Mouse (Mus musculus) c-Kit-negative CD71-positive TER-119-positive erythroid progenitor cells, embryonic 14.5 days (primary cell): ENCODE data around the gene Nrxn1.

Source experiments
- DNase-seq: peaks from one replicate; pipeline ENCODE4 v3.0.0-alpha.2; 2013; ENCODE audit warnings: low read depth, low spot score

The Nrxn1 gene

DNA sequence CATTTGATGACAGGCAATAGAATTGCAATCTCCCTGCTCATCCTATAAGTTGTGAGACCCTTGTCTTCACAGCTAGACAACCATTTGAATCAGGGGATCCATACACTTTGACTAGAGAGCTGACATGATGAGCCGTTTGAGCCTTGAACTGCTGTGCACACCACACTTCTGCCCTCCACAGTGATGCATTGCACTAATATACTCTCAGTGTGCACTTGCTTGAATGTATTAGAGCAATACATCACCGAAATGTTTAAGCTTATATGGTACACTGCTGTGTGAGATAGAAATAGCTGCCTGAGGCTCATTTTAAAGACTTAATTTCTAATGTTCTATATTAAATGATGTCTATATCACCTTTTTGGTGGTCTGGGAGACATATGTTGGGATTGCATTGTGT lies 430.6 kb downstream of the Nrxn1 start:
- no peak for DNase-seq

DNA sequence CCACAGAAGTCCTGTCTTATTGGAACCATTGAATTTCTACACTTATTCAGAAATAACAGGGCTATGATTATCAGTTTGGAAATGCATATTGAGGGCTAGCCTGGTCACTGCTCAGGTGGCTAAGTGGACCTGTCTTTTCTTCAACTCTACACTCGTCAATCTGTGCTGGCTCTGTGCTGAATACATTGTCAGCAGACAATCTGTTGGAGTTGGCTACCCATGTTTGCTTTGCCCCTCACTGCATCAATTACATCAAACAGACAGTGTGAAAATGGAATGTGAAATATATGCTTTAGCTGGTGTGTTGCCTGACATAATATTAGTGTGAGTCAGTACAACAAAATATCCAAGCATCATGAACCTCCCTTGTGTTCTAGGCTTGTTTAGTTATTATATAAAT lies 438.4 kb downstream of the Nrxn1 start:
- DNase-seq: no peak

DNA sequence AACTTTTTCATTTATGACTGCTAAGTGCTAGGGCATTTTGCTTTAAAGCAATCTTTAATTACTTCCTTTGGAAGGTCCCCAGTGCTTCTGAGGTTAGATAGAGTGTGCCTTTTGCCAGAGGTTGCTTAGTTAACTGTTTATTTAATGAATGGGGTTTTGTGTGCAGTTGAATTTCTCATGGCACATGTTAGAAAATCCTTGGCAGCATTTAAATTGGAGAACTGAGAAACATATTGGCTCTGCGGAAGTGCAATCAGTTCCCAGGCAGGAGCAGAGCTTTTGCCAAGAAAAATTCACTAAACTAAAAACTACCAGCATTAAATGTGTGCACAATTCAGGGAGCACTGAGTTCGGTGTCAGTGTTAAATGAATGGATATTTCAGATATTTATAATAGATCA lies 439.5 kb downstream of the Nrxn1 start:
- no peak for DNase-seq

DNA sequence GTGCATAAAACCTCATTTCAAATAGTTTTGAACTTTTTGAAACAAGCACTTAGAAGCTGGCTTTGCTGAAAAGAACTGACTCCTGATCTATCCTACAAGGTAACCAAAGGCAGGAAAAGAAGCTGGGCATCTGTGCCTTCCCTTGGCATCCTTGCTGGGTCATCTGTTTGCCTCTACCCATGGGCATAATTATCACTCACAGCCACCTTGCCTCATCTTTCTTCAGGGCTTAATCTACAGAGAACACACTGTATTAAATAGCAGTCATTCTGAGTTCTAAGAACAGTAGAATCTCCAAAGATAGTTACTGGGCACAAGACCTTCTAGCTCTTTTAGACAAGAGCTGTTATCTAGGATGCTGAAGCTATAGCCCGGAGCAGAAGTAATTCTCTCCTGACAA lies 442.6 kb downstream of the Nrxn1 start:
- no peak for DNase-seq

DNA sequence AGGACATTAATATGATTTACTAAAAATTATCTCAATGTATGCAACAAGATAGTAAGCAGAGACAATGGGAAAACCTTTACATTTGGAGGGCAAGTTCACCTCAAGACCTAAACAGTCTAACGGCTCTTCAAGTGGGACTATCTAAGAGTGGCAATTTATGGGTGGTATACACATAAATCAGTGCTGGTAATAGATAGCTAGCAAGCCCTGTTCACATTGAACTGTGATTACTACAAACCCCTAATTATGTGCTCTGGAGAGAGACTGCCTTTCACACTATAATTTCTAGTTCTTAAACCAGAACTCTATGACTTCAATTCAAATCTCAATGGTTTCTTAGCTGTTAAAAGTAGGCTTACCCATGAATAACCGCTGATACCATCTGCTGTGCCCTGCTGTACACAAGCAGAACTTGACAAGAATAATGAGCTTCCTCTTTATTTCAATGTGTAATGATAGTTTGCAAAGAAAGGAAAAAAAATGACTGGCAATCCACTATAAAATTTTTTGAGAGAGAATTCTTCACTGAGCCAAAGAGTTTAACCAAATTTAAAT lies 453.8 kb downstream of the Nrxn1 start:
- DNase-seq: no peak

DNA sequence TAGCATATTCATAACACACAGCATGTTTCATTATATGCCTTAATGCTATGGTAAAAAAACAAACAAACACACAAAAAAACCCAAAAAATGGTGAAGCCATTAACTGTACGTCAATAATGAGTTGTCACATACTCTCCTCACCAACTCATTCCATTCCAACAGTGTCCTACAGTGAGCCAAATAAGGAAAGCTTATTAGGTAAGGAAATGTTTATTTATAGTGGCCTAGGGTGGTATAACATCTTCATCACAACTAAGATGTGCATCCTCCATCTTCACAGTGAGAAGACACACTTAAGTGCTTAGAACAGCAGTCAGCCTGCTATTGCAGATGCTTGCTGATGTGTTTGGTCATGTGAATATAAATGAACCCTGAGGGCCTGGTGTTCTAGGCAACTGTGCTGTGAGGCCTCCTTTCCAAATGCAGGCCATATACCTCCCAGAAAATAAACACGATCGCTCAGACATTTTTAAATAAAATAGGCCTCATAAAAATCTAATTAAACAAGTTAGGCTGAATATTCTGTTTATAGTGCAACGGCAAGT lies 454.6 kb downstream of the Nrxn1 start:
- no peak for DNase-seq

DNA sequence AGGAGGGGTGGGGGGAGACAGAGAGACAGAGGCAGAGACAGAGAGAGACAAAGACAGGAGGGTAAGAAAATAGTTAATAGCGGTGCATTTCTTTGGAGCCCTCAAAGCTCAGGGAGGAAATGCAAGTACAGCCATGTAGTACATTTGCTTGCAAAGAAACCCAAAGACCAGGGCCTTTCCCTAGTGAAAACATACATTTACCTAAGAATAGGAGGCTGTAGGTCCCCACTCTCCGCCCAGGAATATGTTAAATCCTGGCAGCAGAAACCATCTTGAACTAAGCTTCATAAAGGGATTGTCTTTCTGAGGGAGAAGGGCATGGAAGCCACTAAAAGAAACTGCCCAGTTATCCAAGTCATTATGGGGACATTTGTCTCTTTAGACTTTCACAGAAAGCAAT lies 461.5 kb downstream of the Nrxn1 start:
- DNase-seq: no peak

DNA sequence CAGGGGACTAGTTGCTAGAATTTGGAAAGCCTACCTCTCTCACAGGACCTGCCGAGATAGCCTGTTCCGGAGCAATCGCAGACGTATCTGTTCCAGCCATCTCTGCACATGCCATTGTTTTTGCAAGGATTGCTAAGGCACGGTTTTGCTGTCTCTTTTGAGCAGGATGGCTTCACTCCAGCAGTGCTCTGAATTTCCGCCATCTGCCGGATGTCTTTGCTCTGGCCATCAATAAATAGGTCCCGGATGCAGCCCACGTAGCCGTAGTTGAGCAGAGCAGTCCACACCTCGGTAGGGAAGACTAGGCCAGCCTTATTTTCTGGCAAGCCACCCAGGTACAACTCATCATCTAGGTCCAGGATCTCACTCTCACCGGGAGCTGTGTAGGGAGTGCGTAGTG lies 463.0 kb downstream of the Nrxn1 start:
- no peak for DNase-seq

DNA sequence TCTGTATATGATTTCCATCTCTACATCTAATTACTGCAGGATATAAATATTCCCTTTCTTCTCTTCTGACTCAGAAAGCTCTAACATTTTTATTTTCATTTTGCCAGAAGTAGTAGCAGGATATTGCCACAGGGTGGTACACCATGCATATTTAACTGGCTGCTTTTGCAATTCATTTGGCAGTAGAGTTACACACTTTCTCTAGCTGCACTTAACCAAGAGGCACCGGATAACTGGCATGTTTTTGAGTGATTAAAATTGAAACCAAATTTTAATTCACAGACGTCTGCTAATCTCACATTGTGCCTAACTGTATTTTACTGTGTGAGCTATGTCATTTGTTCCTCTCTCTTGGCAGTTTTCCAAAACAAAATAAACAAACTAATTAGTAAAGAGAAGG lies 464.4 kb downstream of the Nrxn1 start:
- no peak for DNase-seq

DNA sequence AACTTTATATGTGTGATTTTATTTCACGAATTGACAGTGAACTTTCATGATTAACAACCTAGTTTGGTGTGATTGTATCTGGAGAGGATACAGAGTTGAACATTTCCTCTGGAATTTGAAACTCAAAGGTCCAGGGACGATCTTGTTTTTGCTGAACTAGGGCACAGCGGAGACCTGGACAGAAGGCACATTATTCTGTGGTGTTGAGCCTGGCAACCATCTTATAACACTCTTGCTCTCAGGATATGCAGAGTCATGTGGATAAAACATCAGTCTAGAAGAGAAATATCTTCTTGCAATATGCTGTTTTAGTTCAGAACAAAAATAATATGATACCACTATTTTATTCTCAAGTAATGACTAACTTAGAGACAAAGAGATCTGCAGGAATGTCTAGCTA lies 464.9 kb downstream of the Nrxn1 start:
- no peak for DNase-seq

DNA sequence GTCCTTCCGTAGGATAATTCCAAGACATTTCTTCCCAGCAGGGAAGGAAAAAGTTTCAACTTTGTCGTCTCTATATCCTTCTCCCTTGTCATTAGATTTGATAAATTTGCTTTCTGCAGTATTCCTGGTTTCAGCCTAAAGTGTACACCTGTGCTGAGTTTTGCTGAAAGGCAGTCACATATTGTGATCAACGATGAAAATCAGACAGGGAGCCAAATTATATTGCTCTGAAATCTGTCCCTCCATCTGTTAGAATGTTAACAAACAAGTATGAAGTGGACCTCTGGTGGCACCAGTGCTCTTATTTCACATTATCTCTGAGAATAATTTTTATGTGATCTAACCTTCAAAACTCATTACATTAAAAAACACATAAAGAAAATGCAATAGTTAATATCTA lies 465.5 kb downstream of the Nrxn1 start:
- no peak for DNase-seq

DNA sequence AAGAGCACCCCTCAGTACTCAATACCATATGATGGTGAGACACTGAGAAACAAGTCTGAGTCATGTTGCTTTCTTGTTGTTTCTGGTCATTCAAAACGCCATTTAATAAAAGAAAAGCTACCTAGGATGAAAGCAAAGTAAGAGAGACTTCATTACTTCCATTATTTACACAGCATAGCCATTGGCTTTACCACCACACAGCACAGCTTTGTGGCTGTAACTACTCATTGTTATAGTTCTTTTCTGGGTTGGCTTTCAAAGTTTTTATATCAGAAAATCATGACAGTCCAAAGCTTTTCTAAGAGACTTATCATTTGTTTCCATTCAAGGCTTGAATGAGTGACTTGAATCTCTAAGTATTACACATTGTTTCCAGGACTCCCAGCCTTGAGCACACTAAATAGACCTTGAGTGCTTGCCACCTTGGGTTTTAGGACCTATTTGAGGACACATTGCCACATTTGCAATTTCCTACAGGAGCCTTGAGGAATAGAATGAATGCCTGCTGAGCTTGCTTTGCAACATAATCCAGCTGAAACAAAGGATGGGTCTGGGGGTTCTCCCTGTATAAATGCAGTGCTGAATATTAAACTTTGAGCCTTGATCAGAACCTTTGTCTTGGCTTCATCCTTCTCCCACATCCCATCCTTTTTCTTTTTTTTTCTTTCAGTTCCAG lies 468.1 kb downstream of the Nrxn1 start:
- no peak for DNase-seq

DNA sequence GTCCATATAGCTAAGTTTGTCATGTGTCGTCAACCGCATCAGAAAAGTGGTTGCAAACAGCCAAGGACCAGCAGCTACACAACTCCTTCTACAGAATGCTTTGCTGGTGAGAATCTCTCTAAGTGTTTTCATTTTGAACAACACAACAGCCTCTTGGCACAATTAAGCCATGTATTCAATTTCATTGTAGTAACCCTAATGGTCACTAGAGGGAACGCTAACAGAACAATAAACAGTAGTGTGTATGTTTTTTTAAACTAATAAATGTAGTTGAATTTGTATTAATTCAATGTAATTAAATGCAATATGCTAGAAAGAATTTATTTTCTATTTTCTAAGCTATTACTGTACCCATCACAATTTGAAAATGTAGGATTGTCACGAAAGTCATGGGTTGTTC lies 471.0 kb downstream of the Nrxn1 start:
- DNase-seq: no peak

DNA sequence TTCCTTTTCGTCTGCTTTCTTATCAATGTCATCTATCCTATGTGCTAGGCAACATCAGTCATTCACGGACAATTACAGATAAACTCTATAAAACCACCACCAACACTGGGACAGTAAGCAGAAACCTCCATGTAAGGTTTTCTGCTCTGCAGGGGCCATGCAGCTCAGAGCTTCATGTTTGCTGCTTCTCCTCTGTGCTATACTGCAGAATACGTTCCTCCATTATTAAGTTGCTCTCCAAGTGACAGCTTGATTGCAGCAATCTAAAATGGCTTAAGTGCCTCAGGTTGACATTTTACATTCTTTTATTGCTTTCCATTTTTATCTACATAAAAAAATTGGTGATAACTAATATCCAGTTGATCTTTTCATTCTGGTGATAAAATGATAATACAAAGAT lies 477.9 kb downstream of the Nrxn1 start:
- no peak for DNase-seq

DNA sequence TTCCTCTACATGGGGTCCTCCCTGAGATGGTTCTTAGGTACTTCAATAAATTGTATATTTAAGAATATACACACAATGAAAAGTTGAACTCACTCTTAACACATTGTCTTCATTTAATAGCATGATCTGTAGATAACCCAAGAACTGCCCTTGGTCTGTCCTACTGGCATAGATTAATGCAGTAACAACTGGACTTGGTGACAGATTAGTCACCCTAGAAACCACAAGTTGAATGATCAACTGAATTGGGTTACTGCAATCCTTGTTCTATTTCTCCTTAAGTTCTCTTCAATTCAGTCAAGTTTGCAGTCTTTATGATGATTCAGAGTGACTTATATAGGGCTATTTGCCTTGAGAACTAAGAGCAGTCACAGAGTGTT lies 485.5 kb downstream of the Nrxn1 start:
- DNase-seq: no peak

DNA sequence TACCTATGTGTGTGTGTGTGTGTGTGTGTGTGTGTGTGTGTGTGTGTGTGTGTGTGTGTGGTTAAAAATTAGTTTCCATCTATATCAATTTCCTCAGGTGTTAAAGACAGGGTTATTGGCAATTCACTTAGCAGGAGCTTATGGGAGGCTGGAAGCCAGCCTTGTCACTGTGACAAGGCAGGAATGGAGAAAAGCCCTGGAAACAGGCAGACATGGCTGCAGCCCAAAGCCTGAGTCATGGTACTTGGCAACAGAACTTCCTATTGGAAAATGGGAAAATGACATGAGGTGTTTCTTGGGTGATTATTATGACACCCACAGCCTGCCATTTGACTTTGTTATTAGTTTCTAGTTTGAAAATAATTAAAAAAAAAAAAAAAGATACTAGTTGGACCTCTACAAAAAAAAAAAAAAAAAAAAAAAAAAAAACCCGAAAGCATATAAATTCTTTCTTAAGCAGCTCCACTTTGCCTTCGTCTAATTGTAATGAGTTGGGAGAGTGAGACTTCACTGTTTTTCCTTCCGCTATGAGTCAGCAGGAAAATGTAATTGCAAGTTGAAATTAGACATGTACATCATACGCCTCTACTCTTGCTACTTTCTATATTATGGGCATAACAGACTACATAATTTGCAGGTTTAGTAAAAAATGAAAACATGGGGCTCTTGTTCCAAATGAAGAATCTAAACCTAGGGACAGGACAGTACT lies 486.0 kb downstream of the Nrxn1 start:
- DNase-seq: no peak

DNA sequence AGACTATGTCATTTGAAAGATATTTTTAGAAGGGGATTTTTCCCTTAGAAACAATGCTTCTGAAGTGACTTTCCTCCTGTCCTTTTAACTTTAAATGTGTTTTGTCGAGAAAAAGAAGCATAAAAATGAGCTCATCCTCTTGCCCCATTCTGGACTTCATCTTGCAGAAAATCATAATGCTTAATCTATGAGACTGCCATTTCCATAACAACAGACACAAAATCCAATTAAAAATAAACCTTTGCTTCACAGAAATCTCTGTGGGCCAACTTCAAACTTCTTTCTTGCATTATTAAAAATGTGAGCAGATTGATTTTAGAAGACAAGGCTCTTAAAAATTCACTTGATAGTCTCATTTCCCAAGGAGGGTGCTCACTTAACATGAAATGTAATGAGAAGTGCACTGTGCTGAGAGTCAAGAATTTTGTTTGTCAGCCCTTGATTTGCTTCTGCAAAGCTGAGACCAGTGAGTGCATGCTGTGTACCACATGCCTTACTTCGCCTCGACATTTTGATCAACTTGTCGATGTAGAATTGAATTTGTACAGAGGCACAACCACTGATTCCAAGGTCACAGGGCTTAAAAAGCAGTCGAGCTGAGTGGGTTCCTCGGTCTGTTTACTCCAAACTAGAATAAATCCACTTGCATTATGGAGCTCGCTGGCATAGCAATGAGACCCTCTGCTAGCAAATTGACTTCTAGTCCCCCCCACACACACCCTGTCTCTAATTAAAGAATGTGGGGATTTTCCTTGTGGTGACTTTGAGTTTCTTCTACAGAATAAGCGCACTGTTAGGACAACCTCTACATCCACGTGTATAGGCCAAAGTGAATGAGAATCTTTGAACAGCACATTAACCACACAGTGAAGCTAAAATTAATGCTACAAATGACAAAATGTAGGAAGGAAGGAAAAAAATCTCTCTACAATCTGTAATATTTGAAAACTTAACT lies 493.0 kb downstream of the Nrxn1 start:
- DNase-seq: no peak

DNA sequence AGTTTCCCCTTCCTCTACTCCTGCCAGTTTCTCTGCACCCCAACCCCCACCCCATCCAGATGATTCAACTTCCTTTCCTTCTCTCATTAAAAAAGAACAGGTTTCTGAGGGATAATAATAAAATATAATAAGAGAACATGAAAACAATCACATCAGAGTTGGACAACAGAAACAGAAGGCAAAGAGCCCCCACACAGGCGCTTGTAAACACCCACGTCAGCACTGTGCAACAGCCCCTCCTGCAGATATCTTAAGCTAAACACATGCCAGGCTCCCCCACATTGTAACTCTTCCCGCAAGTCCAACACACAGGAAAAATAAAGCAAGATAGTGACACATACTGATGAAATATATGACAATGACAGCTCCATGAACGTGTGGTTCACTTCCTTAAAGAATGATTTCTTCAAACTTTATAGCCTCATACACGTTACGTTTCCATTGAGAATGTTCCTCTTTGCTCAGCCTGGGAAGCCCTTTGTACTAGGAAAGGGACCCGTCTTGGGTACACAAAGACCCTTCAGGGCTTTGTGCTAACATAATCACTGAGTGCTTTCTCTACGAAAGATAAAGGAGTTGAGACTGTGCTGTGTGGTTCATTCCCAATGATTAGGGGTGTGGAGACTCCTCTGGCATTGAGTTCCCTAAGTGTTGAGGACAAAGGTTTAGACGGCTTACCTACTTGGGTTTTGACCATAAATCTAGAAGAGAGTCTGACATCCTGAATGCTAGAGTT lies 497.9 kb downstream of the Nrxn1 start:
- DNase-seq: no peak

DNA sequence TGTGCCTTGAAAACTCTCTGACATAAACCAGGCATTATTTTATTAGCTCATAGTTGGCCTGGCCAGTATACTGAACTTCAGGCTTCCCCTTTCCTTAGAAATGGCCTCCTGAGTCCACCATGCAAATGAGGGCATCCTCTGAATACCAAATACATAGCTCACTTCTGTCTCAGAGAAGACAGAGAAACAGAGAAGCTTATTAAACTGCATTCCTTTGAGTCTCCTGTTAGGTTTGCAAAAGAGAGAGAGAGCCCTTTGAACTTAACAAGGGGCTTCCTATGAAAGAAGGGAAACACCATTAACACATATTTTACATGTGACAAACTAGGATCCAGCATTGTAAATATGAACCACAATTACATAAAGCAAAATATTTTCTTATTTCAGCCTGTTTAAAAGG lies 506.0 kb downstream of the Nrxn1 start:
- no peak for DNase-seq

DNA sequence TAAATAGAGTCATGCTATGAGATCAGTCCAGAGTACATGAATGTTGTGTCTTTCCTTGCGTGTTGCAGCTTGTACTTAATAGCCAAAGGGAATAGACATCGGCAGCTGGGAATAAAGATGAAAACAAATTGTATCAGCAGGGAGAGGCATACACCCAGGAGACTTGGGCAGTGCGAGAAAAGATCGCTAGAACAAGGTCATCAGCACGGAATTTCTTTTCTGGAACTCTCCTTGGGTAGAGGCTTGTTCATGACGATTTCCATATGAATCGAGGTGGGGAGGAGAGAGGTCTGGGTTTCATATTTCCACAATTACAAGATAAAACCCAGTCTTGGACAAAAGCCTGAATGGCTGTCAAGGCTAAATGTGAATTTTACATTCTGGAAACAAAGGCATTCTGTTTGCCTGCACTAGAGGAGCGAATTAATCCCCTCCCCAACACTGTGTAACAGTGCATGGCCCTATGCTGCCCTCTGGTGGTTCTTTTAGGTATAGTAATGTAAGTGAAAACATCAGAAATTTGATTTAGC lies 508.1 kb downstream of the Nrxn1 start:
- DNase-seq: no peak
